ENCODE assay signal across 9 mouse cellular contexts in genomic region chr1:92611008-92611407, GRCm38 (mm10). TPM values are rescaled to one million over a fixed set of nuclear protein-coding genes. Genes with fewer than 3 reads are reported as not detected.
DNase-seq lines count a peak whose midpoint lies in the region; ATAC-seq and TF ChIP-seq lines count a peak whose summit lies in the region.
"Had no signal": no experiment of that assay in that cellular context is flagged by ENCODE, and none has a peak within 500 bp of the region (broad histone marks: within the 10 kb centered on the region; RNA-seq: fewer than 3 reads in every experiment).

No protein-coding gene starts in this region.

- no peaks in the 10 kb centered on the region for H3K79me2 ChIP-seq in C2C12 (ENCODE audit: control insufficient read depth, insufficient read depth)

- DNase-seq in forebrain, postnatal 0 days, result peak; percentile 79
- DNase-seq in adrenal gland, postnatal 36 days, result peak; percentile 38 to 59
- DNase-seq in embryonic facial prominence, embryonic 14.5 days (ENCODE audit: low spot score), result peak; percentile 41
- DNase-seq in large intestine, adult 2 months (ENCODE audit: low read depth, low spot score), result peak; percentile 4
- peak; percentile 62 for DNase-seq in lung, postnatal 36 days
- peak; percentile 28 to 75 for DNase-seq in spleen, postnatal 4 days (ENCODE audit: low spot score in 2 of 2)

- WGBS in forebrain, postnatal 0 days, result 3% methylated on average over 5 of the region's 5 CpGs
- 9% methylated on average over 5 of the region's 5 CpGs for WGBS in forebrain, embryonic 13.5 days
- 5% methylated on average over 5 of the region's 5 CpGs for WGBS in embryonic facial prominence, embryonic 14.5 days
- 3% methylated on average over 5 of the region's 5 CpGs for WGBS in large intestine, adult 2 months

- no peaks in the 10 kb centered on the region for H3K9me3 ChIP-seq in forebrain, postnatal 0 days (ENCODE audit: low read length)
- no peaks in the 10 kb centered on the region for H3K9me3 ChIP-seq in forebrain, embryonic 13.5 days (replicated peaks)
- H3K9me3 ChIP-seq in embryonic facial prominence, embryonic 14.5 days (ENCODE audit: control insufficient read depth, low read length), result 0 out of 2 replicates have a peak, but pooled peaks cover 4% of the 10 kb centered on the region
- H3K9me3 ChIP-seq: lung, embryonic 15.5 days had no signal

- H3K79me3 ChIP-seq in C2C12 (ENCODE audit: low read depth), result no peaks in the 10 kb centered on the region

- peak; percentile 50; the same call in 1 of the 2 replicates for ATAC-seq in forebrain, postnatal 0 days
- no peak for ATAC-seq in forebrain, embryonic 13.5 days
- no peak for ATAC-seq in embryonic facial prominence, embryonic 14.5 days (ENCODE audit: low read depth)

- no peak overlapping the region for H3K27ac ChIP-seq in forebrain, postnatal 0 days (ENCODE audit: low read depth, low read length)
- no peak overlapping the region for H3K27ac ChIP-seq in forebrain, embryonic 13.5 days
- H3K27ac ChIP-seq in embryonic facial prominence, embryonic 14.5 days (replicated peaks; ENCODE audit: low read depth, low read length), result no peak overlapping the region
- H3K27ac ChIP-seq: lung, embryonic 15.5 days had no signal

- no peaks in the 10 kb centered on the region for H3K27me3 ChIP-seq in forebrain, postnatal 0 days (ENCODE audit: insufficient read depth, low read length)
- peaks cover 6% of the 10 kb centered on the region; the same call in 1 of the 2 replicates for H3K27me3 ChIP-seq in forebrain, embryonic 13.5 days
- H3K27me3 ChIP-seq in C2C12 (ENCODE audit: control insufficient read depth, insufficient read depth, insufficient read length), result peaks cover 27% of the 10 kb centered on the region
- no peaks in the 10 kb centered on the region for H3K27me3 ChIP-seq in embryonic facial prominence, embryonic 14.5 days (replicated peaks; ENCODE audit: control insufficient read depth, insufficient read depth, low read length)
- H3K27me3 ChIP-seq: lung, embryonic 15.5 days had no signal

- H3K36me3 ChIP-seq in forebrain, postnatal 0 days (ENCODE audit: insufficient read depth), result no peaks in the 10 kb centered on the region
- no peaks in the 10 kb centered on the region for H3K36me3 ChIP-seq in forebrain, embryonic 13.5 days (ENCODE audit: poor library complexity, severe bottlenecking)
- H3K36me3 ChIP-seq in C2C12 (ENCODE audit: control insufficient read depth, insufficient read depth), result no peaks in the 10 kb centered on the region
- no peaks in the 10 kb centered on the region for H3K36me3 ChIP-seq in embryonic facial prominence, embryonic 14.5 days (ENCODE audit: control insufficient read depth, insufficient read depth, low read length)
- H3K36me3 ChIP-seq: lung, embryonic 15.5 days had no signal

- H3ac ChIP-seq in C2C12 (ENCODE audit: control insufficient read depth, insufficient read length, low read depth), result no peak overlapping the region

- no peak overlapping the region for H3K4me2 ChIP-seq in forebrain, postnatal 0 days (ENCODE audit: low read depth)
- no peak overlapping the region for H3K4me2 ChIP-seq in forebrain, embryonic 13.5 days
- H3K4me2 ChIP-seq in embryonic facial prominence, embryonic 14.5 days (ENCODE audit: low read depth, low read length), result no peak overlapping the region
- H3K4me2 ChIP-seq: lung, embryonic 15.5 days had no signal

- H3K9ac ChIP-seq in forebrain, postnatal 0 days, result no peak overlapping the region
- H3K9ac ChIP-seq in forebrain, embryonic 13.5 days, result no peak overlapping the region
- H3K9ac ChIP-seq in embryonic facial prominence, embryonic 14.5 days (ENCODE audit: low read depth, low read length), result no peak overlapping the region
- H3K9ac ChIP-seq: lung, embryonic 15.5 days had no signal

- TF ChIP-seq CTCF in forebrain, postnatal 0 days (IDR thresholded peaks at IDR 0.05; ENCODE audit: low read depth), result peak; percentile 88
- TF ChIP-seq CTCF in C2C12 (IDR thresholded peaks at IDR 0.05; ENCODE audit: control insufficient read depth, insufficient read depth, insufficient read length), result peak; percentile 46

- H3K4me1 ChIP-seq in forebrain, postnatal 0 days (ENCODE audit: insufficient read depth), result no peaks in the 10 kb centered on the region
- H3K4me1 ChIP-seq in forebrain, embryonic 13.5 days, result no peaks in the 10 kb centered on the region
- no peaks in the 10 kb centered on the region for H3K4me1 ChIP-seq in embryonic facial prominence, embryonic 14.5 days (ENCODE audit: control insufficient read depth, insufficient read depth, low read length)
- H3K4me1 ChIP-seq: lung, embryonic 15.5 days had no signal

- H3K4me3 ChIP-seq in forebrain, postnatal 0 days (ENCODE audit: low read depth, low read length), result no peak overlapping the region
- H3K4me3 ChIP-seq in forebrain, embryonic 13.5 days, result no peak overlapping the region
- H3K4me3 ChIP-seq in C2C12 (ENCODE audit: insufficient read depth, poor library complexity, severe bottlenecking), result no peak overlapping the region
- no peak overlapping the region for H3K4me3 ChIP-seq in embryonic facial prominence, embryonic 14.5 days (ENCODE audit: low read depth, low read length)
- H3K4me3 ChIP-seq: lung, embryonic 15.5 days had no signal

TF ChIP-seq in C2C12, 6 proteins besides CTCF, POLR2A, EP300 and RAD21:
- TF ChIP-seq MYOD1 (IDR thresholded peaks at IDR 0.05; ENCODE audit: control insufficient read depth, insufficient read length, low read depth), result no peak
- TF ChIP-seq CEBPB (IDR thresholded peaks at IDR 0.05; ENCODE audit: low read depth), result no peak
- TF ChIP-seq FOSL1 (IDR thresholded peaks at IDR 0.05; ENCODE audit: insufficient read depth, low read length, poor library complexity, severe bottlenecking), result no peak
- TF ChIP-seq USF1 (IDR thresholded peaks at IDR 0.05; ENCODE audit: low read depth), result no peak
- no peak for TF ChIP-seq MYOG (IDR thresholded peaks at IDR 0.05; ENCODE audit: control insufficient read depth, extremely low read depth, insufficient read length)
- no peak for TF ChIP-seq MAX (IDR thresholded peaks at IDR 0.05)

RNA-seq across cellular contexts. Expression of gene Olfr1410, which starts 5.4 kb away (rescaled TPM):
- total RNA-seq in forebrain, postnatal 0 days (2014; rRNA removed), result not detected in 2 replicates
- not detected in 2 replicates for polyA plus RNA-seq in forebrain, postnatal 0 days (2015; fragmentation: Nextera tagmentation; extraction: Ambion mirVana)
- polyA plus RNA-seq in forebrain, embryonic 13.5 days (2015; fragmentation: Nextera tagmentation; extraction: Ambion mirVana), result not detected in 2 replicates
- not detected for polyA plus RNA-seq in C2C12 (2012; fragmentation: generic; extraction: Trizol)
- total RNA-seq in adrenal gland, postnatal 36 days (2021), result not detected
- not detected in 2 replicates for polyA plus RNA-seq in embryonic facial prominence, embryonic 14.5 days (2014; fragmentation: Nextera tagmentation; extraction: Ambion mirVana)
- not detected in 2 replicates for polyA plus RNA-seq in large intestine, adult 2 months (2012; rRNA removed)
- polyA plus RNA-seq: lung, embryonic 15.5 days had no signal

RNA-seq across cellular contexts. Expression of gene Olfr12, which starts 6.6 kb away (rescaled TPM):
- total RNA-seq in forebrain, postnatal 0 days (2014; rRNA removed), result not detected in 2 replicates
- polyA plus RNA-seq in forebrain, postnatal 0 days (2015; fragmentation: Nextera tagmentation; extraction: Ambion mirVana), result not detected in 2 replicates
- not detected in 2 replicates for polyA plus RNA-seq in forebrain, embryonic 13.5 days (2015; fragmentation: Nextera tagmentation; extraction: Ambion mirVana)
- not detected for polyA plus RNA-seq in C2C12 (2012; fragmentation: generic; extraction: Trizol)
- total RNA-seq in adrenal gland, postnatal 36 days (2021), result not detected
- 0.07 TPM in 1 of 2 replicates, not detected in the other for polyA plus RNA-seq in embryonic facial prominence, embryonic 14.5 days (2014; fragmentation: Nextera tagmentation; extraction: Ambion mirVana)
- polyA plus RNA-seq in large intestine, adult 2 months (2012; rRNA removed), result not detected in 2 replicates
- polyA plus RNA-seq: lung, embryonic 15.5 days had no signal

RNA-seq across cellular contexts. Expression of gene Olfr1411, which starts 16.8 kb away (rescaled TPM):
- not detected in 2 replicates for total RNA-seq in forebrain, postnatal 0 days (2014; rRNA removed)
- not detected in 2 replicates for polyA plus RNA-seq in forebrain, postnatal 0 days (2015; fragmentation: Nextera tagmentation; extraction: Ambion mirVana)
- not detected in 2 replicates for polyA plus RNA-seq in forebrain, embryonic 13.5 days (2015; fragmentation: Nextera tagmentation; extraction: Ambion mirVana)
- polyA plus RNA-seq in C2C12 (2012; fragmentation: generic; extraction: Trizol), result not detected
- total RNA-seq in adrenal gland, postnatal 36 days (2021), result not detected
- not detected in 2 replicates for polyA plus RNA-seq in embryonic facial prominence, embryonic 14.5 days (2014; fragmentation: Nextera tagmentation; extraction: Ambion mirVana)
- polyA plus RNA-seq in large intestine, adult 2 months (2012; rRNA removed), result not detected in 2 replicates
- polyA plus RNA-seq: lung, embryonic 15.5 days had no signal

RNA-seq across cellular contexts. Expression of gene Olfr1412, which starts 25.4 kb away (rescaled TPM):
- not detected in 2 replicates for total RNA-seq in forebrain, postnatal 0 days (2014; rRNA removed)
- not detected in 2 replicates for polyA plus RNA-seq in forebrain, postnatal 0 days (2015; fragmentation: Nextera tagmentation; extraction: Ambion mirVana)
- not detected in 2 replicates for polyA plus RNA-seq in forebrain, embryonic 13.5 days (2015; fragmentation: Nextera tagmentation; extraction: Ambion mirVana)
- not detected for polyA plus RNA-seq in C2C12 (2012; fragmentation: generic; extraction: Trizol)
- total RNA-seq in adrenal gland, postnatal 36 days (2021), result not detected
- polyA plus RNA-seq in embryonic facial prominence, embryonic 14.5 days (2014; fragmentation: Nextera tagmentation; extraction: Ambion mirVana), result not detected in 2 replicates
- polyA plus RNA-seq in large intestine, adult 2 months (2012; rRNA removed), result not detected in 2 replicates
- polyA plus RNA-seq: lung, embryonic 15.5 days had no signal

RNA-seq across cellular contexts. Expression of gene Cops9, which starts 30.8 kb away (rescaled TPM):
- 202 and 291 TPM in 2 replicates for total RNA-seq in forebrain, postnatal 0 days (2014; rRNA removed)
- 569 and 710 TPM in 2 replicates for polyA plus RNA-seq in forebrain, postnatal 0 days (2015; fragmentation: Nextera tagmentation; extraction: Ambion mirVana)
- polyA plus RNA-seq in forebrain, embryonic 13.5 days (2015; fragmentation: Nextera tagmentation; extraction: Ambion mirVana), result 542 and 587 TPM in 2 replicates
- polyA plus RNA-seq in C2C12 (2012; fragmentation: generic; extraction: Trizol), result 430 TPM
- total RNA-seq in adrenal gland, postnatal 36 days (2021), result 100 to 1,000 TPM; 332 to 335 TPM
- 425 and 478 TPM in 2 replicates for polyA plus RNA-seq in embryonic facial prominence, embryonic 14.5 days (2014; fragmentation: Nextera tagmentation; extraction: Ambion mirVana)
- polyA plus RNA-seq in large intestine, adult 2 months (2012; rRNA removed), result 108 and 129 TPM in 2 replicates

Comparison
In these comparisons a context has a peak if more than half of its experiments do, and no peak if none do; other contexts are left out.
1. DNase-seq: peak in every context shown above with its lines; median percentile 79 in forebrain, postnatal 0 days; 62 in lung, postnatal 36 days; 52 in spleen, postnatal 4 days; 48 in adrenal gland, postnatal 36 days; 41 in embryonic facial prominence, embryonic 14.5 days; 4 in large intestine, adult 2 months.